9 mouse cellular contexts compared by ENCODE assay signal in genomic region chr11:101229361-101229900, GRCm38 (mm10). TPM values are rescaled to one million over a fixed set of nuclear protein-coding genes. Genes with fewer than 3 reads are reported as not detected.
DNase-seq lines count a peak whose midpoint lies in the region; ATAC-seq and TF ChIP-seq lines count a peak whose summit lies in the region.
"Had no signal": no experiment of that assay in that cellular context is flagged by ENCODE, and none has a peak within 500 bp of the region (broad histone marks: within the 10 kb centered on the region; RNA-seq: fewer than 3 reads in every experiment).

No protein-coding gene starts in this region.

- H3K79me2 ChIP-seq in MEL (ENCODE audit: control insufficient read depth, insufficient read depth, low read length, poor library complexity) = peaks cover 5% of the 10 kb centered on the region; the same call in 1 of the 2 replicates

- no peak overlapping the region for H3K9ac ChIP-seq in forebrain, postnatal 0 days
- no peak overlapping the region for H3K9ac ChIP-seq in forebrain, embryonic 15.5 days (replicated peaks)
- H3K9ac ChIP-seq in MEL (ENCODE audit: control insufficient read depth, low read depth, low read length, poor library complexity, severe bottlenecking) = no peak overlapping the region
- no peak overlapping the region for H3K9ac ChIP-seq in intestine, embryonic 16.5 days (ENCODE audit: low read depth, low read length)
- no peak overlapping the region; the same call in 1 of the 2 replicates for H3K9ac ChIP-seq in stomach, postnatal 0 days (ENCODE audit: low read length)

- 23% methylated on average over 8 of the region's 8 CpGs for WGBS in forebrain, postnatal 0 days
- 25% methylated on average over 8 of the region's 8 CpGs for WGBS in forebrain, embryonic 15.5 days
- 41% methylated on average over 8 of the region's 8 CpGs for WGBS in intestine, embryonic 16.5 days
- WGBS in stomach, postnatal 0 days = 34% methylated on average over 8 of the region's 8 CpGs

- no peak overlapping the region for H3K4me3 ChIP-seq in forebrain, postnatal 0 days (ENCODE audit: low read depth, low read length)
- no peak overlapping the region for H3K4me3 ChIP-seq in forebrain, embryonic 15.5 days
- no peak overlapping the region for H3K4me3 ChIP-seq in MEL (ENCODE audit: control insufficient read depth in 1 of 2, insufficient read depth in 1 of 2, low read depth in 2 of 2, low read length in 2 of 2)
- no peak overlapping the region for H3K4me3 ChIP-seq in intestine, embryonic 16.5 days (ENCODE audit: low read length)
- no peak overlapping the region for H3K4me3 ChIP-seq in stomach, postnatal 0 days (ENCODE audit: low read depth, low read length)

- TF ChIP-seq POLR2A in MEL (IDR thresholded peaks at IDR 0.05; ENCODE audit: control insufficient read depth in 1 of 2, insufficient read depth in 1 of 2, low read depth in 1 of 2, low read length in 2 of 2, poor library complexity in 1 of 2) = no peak

- H3K4me1 ChIP-seq in forebrain, postnatal 0 days (ENCODE audit: insufficient read depth) = 0 out of 2 replicates have a peak, but pooled peaks cover 8% of the 10 kb centered on the region
- H3K4me1 ChIP-seq in forebrain, embryonic 15.5 days = peaks cover 32% of the 10 kb centered on the region
- H3K4me1 ChIP-seq in MEL (ENCODE audit: control insufficient read depth in 1 of 2, insufficient read depth in 2 of 2, low read length in 2 of 2) = peaks cover 3 to 30% of the 10 kb centered on the region in 2 experiments; a peak in 3 of 4 replicates
- H3K4me1 ChIP-seq in intestine, embryonic 16.5 days (ENCODE audit: control insufficient read depth, insufficient read depth, low read length) = peaks cover 37% of the 10 kb centered on the region
- H3K4me1 ChIP-seq in stomach, postnatal 0 days (replicated peaks; ENCODE audit: control insufficient read depth, insufficient read depth) = no peaks in the 10 kb centered on the region; the same call in 1 of the 2 replicates

- TF ChIP-seq EP300 in MEL (IDR thresholded peaks at IDR 0.05; ENCODE audit: low read depth in 1 of 2, low read length in 2 of 2) = peak; percentile 16 to 19; a peak in 2 of 4 replicates
- TF ChIP-seq EP300 in stomach, postnatal 0 days (optimal IDR thresholded peaks at IDR 0.05) = no peak

- DNase-seq in forebrain, postnatal 0 days = no peak
- peak; percentile 65 for DNase-seq in MEL (ENCODE audit: low read depth, low spot score)
- peak; percentile 64 for DNase-seq in gastrocnemius, adult 18-20 months (ENCODE audit: low spot score)
- DNase-seq in stomach, postnatal 0 days (ENCODE audit: low spot score) = no peak
- no peak for DNase-seq in B cell, adult 2 months
- DNase-seq in thymus, postnatal 4 days = no peak

- H3K4me2 ChIP-seq in forebrain, postnatal 0 days (ENCODE audit: low read depth) = no peak overlapping the region
- H3K4me2 ChIP-seq in forebrain, embryonic 15.5 days (replicated peaks) = no peak overlapping the region
- H3K4me2 ChIP-seq in intestine, embryonic 16.5 days (ENCODE audit: low read depth, low read length) = no peak overlapping the region
- no peak overlapping the region for H3K4me2 ChIP-seq in stomach, postnatal 0 days (replicated peaks; ENCODE audit: low read depth)

- peak overlapping the region; percentile 59 for H3K27ac ChIP-seq in forebrain, postnatal 0 days (ENCODE audit: low read depth, low read length)
- H3K27ac ChIP-seq in forebrain, embryonic 15.5 days (replicated peaks) = no peak overlapping the region
- no peak overlapping the region for H3K27ac ChIP-seq in MEL (ENCODE audit: control insufficient read depth, low read depth, low read length)
- H3K27ac ChIP-seq in intestine, embryonic 16.5 days (ENCODE audit: low read length) = peak overlapping the region; percentile 93
- peak overlapping the region; percentile 92 for H3K27ac ChIP-seq in stomach, postnatal 0 days (replicated peaks)
- H3K27ac ChIP-seq: macrophage had no signal

- H3K27me3 ChIP-seq in forebrain, postnatal 0 days (ENCODE audit: insufficient read depth, low read length) = no peaks in the 10 kb centered on the region
- no peaks in the 10 kb centered on the region for H3K27me3 ChIP-seq in forebrain, embryonic 15.5 days
- H3K27me3 ChIP-seq in MEL (ENCODE audit: control insufficient read depth in 1 of 2, insufficient read depth in 2 of 2, low read length in 2 of 2) = peaks cover 0 to 4% of the 10 kb centered on the region in 2 experiments; a peak in 2 of 4 replicates
- H3K27me3 ChIP-seq in intestine, embryonic 16.5 days (replicated peaks; ENCODE audit: control insufficient read depth, insufficient read depth, low read length) = no peaks in the 10 kb centered on the region
- no peaks in the 10 kb centered on the region for H3K27me3 ChIP-seq in stomach, postnatal 0 days (ENCODE audit: control insufficient read depth, insufficient read depth, low read length)

- TF ChIP-seq CTCF in forebrain, postnatal 0 days (IDR thresholded peaks at IDR 0.05; ENCODE audit: low read depth) = no peak
- TF ChIP-seq CTCF in MEL (IDR thresholded peaks at IDR 0.05 in 2 of 3, conservative IDR thresholded peaks at IDR 0.05 in 1 of 3; ENCODE audit: control insufficient read depth in 1 of 3, insufficient read depth in 1 of 3, low read depth in 2 of 3, low read length in 3 of 3, poor library complexity in 1 of 3, severe bottlenecking in 1 of 3) = no peak
- TF ChIP-seq CTCF in stomach, postnatal 0 days (IDR thresholded peaks at IDR 0.05; ENCODE audit: low read depth) = no peak

- TF ChIP-seq RAD21 in MEL (IDR thresholded peaks at IDR 0.05; ENCODE audit: low read depth, low read length) = no peak

- H3K36me3 ChIP-seq in forebrain, postnatal 0 days (ENCODE audit: insufficient read depth) = no peaks in the 10 kb centered on the region
- no peaks in the 10 kb centered on the region for H3K36me3 ChIP-seq in forebrain, embryonic 15.5 days
- peaks cover 0 to 17% of the 10 kb centered on the region in 2 experiments; a peak in 2 of 4 replicates for H3K36me3 ChIP-seq in MEL (ENCODE audit: control insufficient read depth in 1 of 2, insufficient read depth in 2 of 2, low read length in 2 of 2)
- H3K36me3 ChIP-seq in intestine, embryonic 16.5 days (ENCODE audit: control insufficient read depth, insufficient read depth, low read length) = no peaks in the 10 kb centered on the region
- no peaks in the 10 kb centered on the region for H3K36me3 ChIP-seq in stomach, postnatal 0 days (ENCODE audit: control insufficient read depth, insufficient read depth, low read length)

- no peaks in the 10 kb centered on the region for H3K9me3 ChIP-seq in forebrain, postnatal 0 days (ENCODE audit: low read length)
- H3K9me3 ChIP-seq in forebrain, embryonic 15.5 days = no peaks in the 10 kb centered on the region
- no peaks in the 10 kb centered on the region for H3K9me3 ChIP-seq in MEL (replicated peaks; ENCODE audit: insufficient read depth, low read length)
- no peaks in the 10 kb centered on the region for H3K9me3 ChIP-seq in intestine, embryonic 16.5 days (ENCODE audit: control insufficient read depth, low read length)
- no peaks in the 10 kb centered on the region for H3K9me3 ChIP-seq in stomach, postnatal 0 days (ENCODE audit: control insufficient read depth, low read length)

- ATAC-seq in forebrain, postnatal 0 days = no peak
- ATAC-seq in forebrain, embryonic 15.5 days (replicated peaks) = no peak
- no peak for ATAC-seq in intestine, embryonic 16.5 days
- ATAC-seq in stomach, postnatal 0 days (ENCODE audit: low FRiP score, low TSS enrichment) = no peak

RNA-seq across cellular contexts. Expression of gene Ezh1, which starts 3.2 kb away (rescaled TPM):
- total RNA-seq in forebrain, postnatal 0 days (2014; rRNA removed) = 25.6 and 27.7 TPM in 2 replicates
- polyA plus RNA-seq in forebrain, postnatal 0 days (2015; fragmentation: Nextera tagmentation; extraction: Ambion mirVana) = 18.8 and 22.5 TPM in 2 replicates
- 19.6 and 21.4 TPM in 2 replicates for polyA plus RNA-seq in forebrain, embryonic 15.5 days (2015; fragmentation: Nextera tagmentation; extraction: Ambion mirVana)
- 5.0 and 6.3 TPM in 2 replicates for total RNA-seq in MEL (2012; rRNA removed)
- polyA plus RNA-seq in MEL (2012; ENCODE audit: insufficient read depth in 1 of 2, insufficient read length in 2 of 2, low read depth in 1 of 2, low replicate concordance in 2 of 2, missing spikeins in 1 of 2) = 1 to 10 TPM in 1 of 2 experiments, not detected in 1; 8.4 TPM
- total RNA-seq in gastrocnemius, adult 18-20 months (2021) = 10 to 100 TPM; 25.3 to 26.3 TPM
- polyA plus RNA-seq in intestine, embryonic 16.5 days (2015; fragmentation: Nextera tagmentation; extraction: Ambion mirVana) = 16.2 and 18.8 TPM in 2 replicates
- 8.1 and 9.4 TPM in 2 replicates for polyA plus RNA-seq in stomach, postnatal 0 days (2015; fragmentation: Nextera tagmentation; extraction: Ambion mirVana)

RNA-seq across cellular contexts. Expression of gene Ramp2, which starts 16.4 kb away (rescaled TPM):
- total RNA-seq in forebrain, postnatal 0 days (2014; rRNA removed) = 42.9 and 46.0 TPM in 2 replicates
- polyA plus RNA-seq in forebrain, postnatal 0 days (2015; fragmentation: Nextera tagmentation; extraction: Ambion mirVana) = 93.4 and 102 TPM in 2 replicates
- 53.4 and 61.3 TPM in 2 replicates for polyA plus RNA-seq in forebrain, embryonic 15.5 days (2015; fragmentation: Nextera tagmentation; extraction: Ambion mirVana)
- 0.12 TPM in 1 of 2 replicates, not detected in the other for total RNA-seq in MEL (2012; rRNA removed)
- not detected for polyA plus RNA-seq in MEL (2012; ENCODE audit: insufficient read depth in 1 of 2, insufficient read length in 2 of 2, low read depth in 1 of 2, low replicate concordance in 2 of 2, missing spikeins in 1 of 2)
- total RNA-seq in gastrocnemius, adult 18-20 months (2021) = 10 to 100 TPM; 30.1 to 31.0 TPM
- 87.8 and 95.1 TPM in 2 replicates for polyA plus RNA-seq in intestine, embryonic 16.5 days (2015; fragmentation: Nextera tagmentation; extraction: Ambion mirVana)
- 62.3 and 64.9 TPM in 2 replicates for polyA plus RNA-seq in stomach, postnatal 0 days (2015; fragmentation: Nextera tagmentation; extraction: Ambion mirVana)
- polyA plus RNA-seq: macrophage had no signal

RNA-seq across cellular contexts. Expression of gene Vps25, which starts 24.1 kb away (rescaled TPM):
- 71.7 and 75.8 TPM in 2 replicates for total RNA-seq in forebrain, postnatal 0 days (2014; rRNA removed)
- 135 and 138 TPM in 2 replicates for polyA plus RNA-seq in forebrain, postnatal 0 days (2015; fragmentation: Nextera tagmentation; extraction: Ambion mirVana)
- 87.7 and 92.9 TPM in 2 replicates for polyA plus RNA-seq in forebrain, embryonic 15.5 days (2015; fragmentation: Nextera tagmentation; extraction: Ambion mirVana)
- 68.4 and 75.5 TPM in 2 replicates for total RNA-seq in MEL (2012; rRNA removed)
- 100 to 1,000 TPM in 1 of 2 experiments, not detected in 1; 107 TPM for polyA plus RNA-seq in MEL (2012; ENCODE audit: insufficient read depth in 1 of 2, insufficient read length in 2 of 2, low read depth in 1 of 2, low replicate concordance in 2 of 2, missing spikeins in 1 of 2)
- total RNA-seq in gastrocnemius, adult 18-20 months (2021) = 10 to 100 TPM; 46.1 to 46.8 TPM
- polyA plus RNA-seq in intestine, embryonic 16.5 days (2015; fragmentation: Nextera tagmentation; extraction: Ambion mirVana) = 152 and 155 TPM in 2 replicates
- 141 and 157 TPM in 2 replicates for polyA plus RNA-seq in stomach, postnatal 0 days (2015; fragmentation: Nextera tagmentation; extraction: Ambion mirVana)

RNA-seq across cellular contexts. Expression of gene Wnk4, which starts 30.9 kb away (rescaled TPM):
- total RNA-seq in forebrain, postnatal 0 days (2014; rRNA removed) = 3.2 and 5.4 TPM in 2 replicates
- 7.8 and 9.1 TPM in 2 replicates for polyA plus RNA-seq in forebrain, postnatal 0 days (2015; fragmentation: Nextera tagmentation; extraction: Ambion mirVana)
- 4.8 and 5.5 TPM in 2 replicates for polyA plus RNA-seq in forebrain, embryonic 15.5 days (2015; fragmentation: Nextera tagmentation; extraction: Ambion mirVana)
- total RNA-seq in MEL (2012; rRNA removed) = 0.72 and 0.92 TPM in 2 replicates
- polyA plus RNA-seq in MEL (2012; ENCODE audit: insufficient read depth in 1 of 2, insufficient read length in 2 of 2, low read depth in 1 of 2, low replicate concordance in 2 of 2, missing spikeins in 1 of 2) = 1 to 10 TPM in 1 of 2 experiments, not detected in 1; 3.4 TPM
- under 1 TPM; 0.23 to 0.26 TPM for total RNA-seq in gastrocnemius, adult 18-20 months (2021)
- 10.2 and 10.8 TPM in 2 replicates for polyA plus RNA-seq in intestine, embryonic 16.5 days (2015; fragmentation: Nextera tagmentation; extraction: Ambion mirVana)
- 15.9 and 18.4 TPM in 2 replicates for polyA plus RNA-seq in stomach, postnatal 0 days (2015; fragmentation: Nextera tagmentation; extraction: Ambion mirVana)
- polyA plus RNA-seq: macrophage had no signal

RNA-seq across cellular contexts. Expression of gene Cntd1, which starts 49.4 kb away (rescaled TPM):
- total RNA-seq in forebrain, postnatal 0 days (2014; rRNA removed) = 0.10 and 0.15 TPM in 2 replicates
- polyA plus RNA-seq in forebrain, postnatal 0 days (2015; fragmentation: Nextera tagmentation; extraction: Ambion mirVana) = 0.36 and 0.61 TPM in 2 replicates
- 1.4 and 1.5 TPM in 2 replicates for polyA plus RNA-seq in forebrain, embryonic 15.5 days (2015; fragmentation: Nextera tagmentation; extraction: Ambion mirVana)
- total RNA-seq in MEL (2012; rRNA removed) = 2.4 TPM in 2 replicates
- under 1 TPM in 1 of 2 experiments, not detected in 1; 0.84 TPM for polyA plus RNA-seq in MEL (2012; ENCODE audit: insufficient read depth in 1 of 2, insufficient read length in 2 of 2, low read depth in 1 of 2, low replicate concordance in 2 of 2, missing spikeins in 1 of 2)
- under 1 TPM; 0.31 to 0.37 TPM for total RNA-seq in gastrocnemius, adult 18-20 months (2021)
- 0.84 and 1.0 TPM in 2 replicates for polyA plus RNA-seq in intestine, embryonic 16.5 days (2015; fragmentation: Nextera tagmentation; extraction: Ambion mirVana)
- polyA plus RNA-seq in stomach, postnatal 0 days (2015; fragmentation: Nextera tagmentation; extraction: Ambion mirVana) = 0.30 and 0.33 TPM in 2 replicates

Comparison
In these comparisons a context has a peak if more than half of its experiments do, and no peak if none do; other contexts are left out.
1. H3K27ac ChIP-seq: peak in forebrain, postnatal 0 days (single experiment), intestine, embryonic 16.5 days (single experiment) and stomach, postnatal 0 days (single experiment); none in forebrain, embryonic 15.5 days (single experiment) and MEL (single experiment).
2. DNase-seq: peak in MEL (single experiment) and gastrocnemius, adult 18-20 months (single experiment); none in forebrain, postnatal 0 days (single experiment), stomach, postnatal 0 days (single experiment), B cell, adult 2 months (0 of 2) and thymus, postnatal 4 days (single experiment).
3. RNA of gene Ramp2, which starts 16.4 kb away (polyA plus RNA-seq): 93.4 to 102 TPM in forebrain, postnatal 0 days, 87.8 to 95.1 TPM in intestine, embryonic 16.5 days, 62.3 to 64.9 TPM in stomach, postnatal 0 days and 53.4 to 61.3 TPM in forebrain, embryonic 15.5 days; not detected in MEL; every median in the first group is over 10 times any median in the second.